Mouse (Mus musculus) midbrain, embryonic 12.5 days (tissue): ENCODE results near the gene Ttc9. TPM values are rescaled to one million over a fixed set of nuclear protein-coding genes. Genes with fewer than 3 reads are reported as not detected.

ENCODE experiments used
- ATAC-seq: fragments of 200-750 bp; cut with Nextera tagmentation; 2 replicates; pipeline ENCODE4 v1.8.0; 2017; ENCODE audit warnings: low read depth, moderate TSS enrichment, moderate library complexity; ENCODE audit not compliant: low FRiP score
- H3K27ac ChIP-seq: fragments of 300-500 bp; sonication (generic); replicated peaks from 2 replicates; pipeline ENCODE4 v1.5.1; 2016; ENCODE audit warnings: mild to moderate bottlenecking
- H3K27me3 ChIP-seq: fragments of 300-500 bp; sonication (generic); 2 replicates; pipeline ENCODE4 v1.6.1; 2016; ENCODE audit warnings: mild to moderate bottlenecking
- H3K36me3 ChIP-seq: fragments of 300-500 bp; sonication (generic); 2 replicates; pipeline ENCODE4 v1.6.1; 2016
- H3K4me1 ChIP-seq: fragments of 300-500 bp; sonication (generic); 2 replicates; pipeline ENCODE4 v1.6.1; 2016
- H3K4me2 ChIP-seq: fragments of 300-500 bp; sonication (generic); replicated peaks from 2 replicates; pipeline ENCODE4 v1.6.1; 2016; ENCODE audit warnings: mild to moderate bottlenecking, moderate library complexity
- H3K4me3 ChIP-seq: fragments of 300-500 bp; sonication (generic); 2 replicates; pipeline ENCODE4 v1.5.1; 2016; ENCODE audit warnings: mild to moderate bottlenecking
- H3K9ac ChIP-seq: fragments of 300-500 bp; sonication (generic); replicated peaks from 2 replicates; pipeline ENCODE4 v1.6.1; 2016; ENCODE audit warnings: mild to moderate bottlenecking, moderate library complexity
- H3K9me3 ChIP-seq: fragments of 300-500 bp; sonication (generic); 2 replicates; pipeline ENCODE4 v1.6.1; 2016; ENCODE audit warnings: mild to moderate bottlenecking
- WGBS: fragments of 180-500 bp; shearing (Covaris S2); methylation state at CpG from one replicate; pipeline ENCODE4 v1.1.7; 2016; 5-methylcytosine and 5-hydroxymethylcytosine counted together
- polyA plus RNA-seq: library from polyadenylated mRNA; unstranded; fragments of >200 nt; fragmentation: Nextera tagmentation; extraction: Ambion mirVana; gene quantifications from 2 replicates; pipeline ENCODE4 v1.2.1, GENCODE M21; 2016

Gene Ttc9
- polyA plus RNA-seq, 1 experiment from 2014 or later = 3.5 TPM

- Histone ChIP-seq H3K9me3 (no peaks in the 10 kb centered on the region), H3K27me3 (peaks cover 4% of the 10 kb centered on the region; the same call in 1 of the 2 replicates), H3K4me1 (peaks cover 17% of the 10 kb centered on the region), H3K4me3 (no peak overlapping the region), H3K4me2 (no peak overlapping the region), H3K27ac (no peak overlapping the region), H3K9ac (no peak overlapping the region), H3K36me3 (no peaks in the 10 kb centered on the region)
- WGBS = 85% methylated on average over 7 of the region's 7 CpGs
- no peak for ATAC-seq
Observed at GRCm38 (mm10) chr12:81690751-81691150, 59.7 kb downstream of the Ttc9 start.

GRCm38 (mm10) chr12:81691177-81691730 is 60.2 kb downstream of the Ttc9 start:
- Histone ChIP-seq H3K36me3 (no peaks in the 10 kb centered on the region), H3K4me2 (no peak overlapping the region), H3K9me3 (no peaks in the 10 kb centered on the region), H3K4me3 (no peak overlapping the region), H3K27ac (no peak overlapping the region), H3K4me1 (peaks cover 12% of the 10 kb centered on the region), H3K27me3 (peaks cover 4% of the 10 kb centered on the region; the same call in 1 of the 2 replicates), H3K9ac (no peak overlapping the region)
- WGBS = 55% methylated on average over 8 of the region's 8 CpGs
- no peak for ATAC-seq

GRCm38 (mm10) chr12:81698011-81698410 is 67.0 kb downstream of the Ttc9 start:
- H3K9me3 ChIP-seq = no peaks in the 10 kb centered on the region
- ATAC-seq = no peak
- no peak overlapping the region for H3K27ac ChIP-seq
- H3K4me1 ChIP-seq = peaks cover 4% of the 10 kb centered on the region
- H3K9ac ChIP-seq = no peak overlapping the region
- peaks cover 6% of the 10 kb centered on the region; the same call in 1 of the 2 replicates for H3K27me3 ChIP-seq
- WGBS = 71% methylated on average over 4 of the region's 4 CpGs
- H3K36me3 ChIP-seq = no peaks in the 10 kb centered on the region
- no peak overlapping the region for H3K4me2 ChIP-seq
- H3K4me3 ChIP-seq = no peak overlapping the region

GRCm38 (mm10) chr12:81702903-81703302 is 71.9 kb downstream of the Ttc9 start:
- H3K4me2 ChIP-seq = no peak overlapping the region
- WGBS = 6% methylated on average over 1 of the region's 1 CpGs
- no peak overlapping the region for H3K4me3 ChIP-seq
- H3K27ac ChIP-seq = no peak overlapping the region
- peaks cover 6% of the 10 kb centered on the region; the same call in 1 of the 2 replicates for H3K27me3 ChIP-seq
- no peaks in the 10 kb centered on the region for H3K36me3 ChIP-seq
- H3K4me1 ChIP-seq = peaks cover 4% of the 10 kb centered on the region
- H3K9ac ChIP-seq = no peak overlapping the region
- H3K9me3 ChIP-seq = peaks cover 5% of the 10 kb centered on the region; the same call in 1 of the 2 replicates
- ATAC-seq = no peak

GRCm38 (mm10) chr12:81712618-81713017 is 81.6 kb downstream of the Ttc9 start:
- Histone ChIP-seq H3K9me3 (peaks cover 6% of the 10 kb centered on the region; the same call in 1 of the 2 replicates), H3K27me3 (no peaks in the 10 kb centered on the region), H3K9ac (no peak overlapping the region), H3K36me3 (no peaks in the 10 kb centered on the region), H3K4me1 (peaks cover 15% of the 10 kb centered on the region), H3K27ac (no peak overlapping the region), H3K4me2 (no peak overlapping the region), H3K4me3 (no peak overlapping the region)
- no peak for ATAC-seq
- WGBS = 84% methylated on average over 4 of the region's 4 CpGs

Other genes with a start within 250 kb of the Ttc9 start
- 0.56 and 0.80 TPM in 2 replicates for gene Adam4, start 209.3 kb upstream of the Ttc9 start, polyA plus RNA-seq
- gene Cox16, start 146.1 kb upstream of the Ttc9 start, polyA plus RNA-seq = 133 and 143 TPM in 2 replicates
- gene Gm20498, start 98.3 kb upstream of the Ttc9 start, polyA plus RNA-seq = 26.2 and 34.3 TPM in 2 replicates
- gene Synj2bp, start 98.3 kb upstream of the Ttc9 start, polyA plus RNA-seq = 35.1 and 36.1 TPM in 2 replicates
- 0.52 and 0.56 TPM in 2 replicates for gene Adam21, start 62.8 kb upstream of the Ttc9 start, polyA plus RNA-seq
- 65.2 and 67.0 TPM in 2 replicates for gene Med6, start 36.2 kb upstream of the Ttc9 start, polyA plus RNA-seq
- 5.6 and 6.2 TPM in 2 replicates for gene Map3k9, start 149.9 kb downstream of the Ttc9 start, polyA plus RNA-seq
- gene Pcnx, start 228.8 kb downstream of the Ttc9 start, polyA plus RNA-seq = 12.1 and 13.8 TPM in 2 replicates